Mouse (Mus musculus) B cell, adult 67 days (primary cell): ENCODE measurements around the gene Epb41l5. TPM values are rescaled to one million over a fixed set of nuclear protein-coding genes. Genes with fewer than 3 reads are reported as not detected.

Source experiments
- total RNA-seq, 2 experiments: library from RNA; stranded (reverse); gene quantifications; 4 replicates each; pipeline ENCODE4 v1.2.4; 2023

Epb41l5 gene
- 1 to 10 TPM; 4.9 to 6.8 TPM for total RNA-seq

GRCm38 (mm10) chr1:119648205-119649111 lies at the start of gene Epb41l5:
Gene Epb41l5 (minus strand): TSS chr1:119649000.

GRCm38 (mm10) chr1:119525689-119526591 lies 122.9 kb downstream of the Epb41l5 start, which contains the start of gene Tmem185b:
Gene Tmem185b (plus strand): TSS chr1:119526160.

GRCm38 (mm10) chr1:119504260-119505062 lies 144.3 kb downstream of the Epb41l5 start, which contains the start of gene Ralb:
Gene Ralb (minus strand): TSS chr1:119504794.

Other genes starting within 250 kb of the Epb41l5 start
- not detected for gene Inhbb, start 226.8 kb downstream of the Epb41l5 start, total RNA-seq
- gene Ralb, start 144.2 kb downstream of the Epb41l5 start, total RNA-seq = 1 to 10 TPM; 8.5 to 9.2 TPM
- gene Tmem185b, start 122.8 kb downstream of the Epb41l5 start, total RNA-seq = 10 to 100 TPM; 21.6 to 30.6 TPM
- 10 to 100 TPM; 31.7 to 35.1 TPM for gene Ptpn4, start 188.6 kb upstream of the Epb41l5 start, total RNA-seq